Mouse (Mus musculus) small intestine, adult 2 months (tissue): ENCODE measurements around the gene Gm20683.

Source experiments
- CTCF ChIP-seq: fragments of 200-500 bp; IDR thresholded peaks from 2 replicates; pipeline ENCODE4 v1.5.1; 2012; ENCODE audit warnings: low read depth, mild to moderate bottlenecking, control low read depth, inconsistent platforms, low read length, moderate library complexity, mixed read lengths; ENCODE audit not compliant: insufficient replicate concordance, insufficient read length; ENCODE audit errors: extremely low read depth
- POLR2A ChIP-seq: fragments of 200-500 bp; IDR thresholded peaks from 2 replicates; pipeline ENCODE4 v1.6.1; 2012; ENCODE audit warnings: low read depth, mild to moderate bottlenecking, control low read depth, inconsistent platforms, low read length, moderate library complexity

- no peak for TF ChIP-seq POLR2A
- TF ChIP-seq CTCF, result no peak
Measured at GRCm38 (mm10) chr17:25830200-25830753, 11.3 kb downstream of the Gm20683 start.
